Mouse (Mus musculus) erythroblast, embryonic 14.5 days (primary cell): ENCODE measurements around the gene Nkx6-1. TPM values are rescaled to one million over a fixed set of nuclear protein-coding genes. Genes with fewer than 3 reads are reported as not detected.

Experiments
- H3K27me3 ChIP-seq: 2 replicates; pipeline ENCODE4 v1.6.1; 2012; ENCODE audit warnings: inconsistent platforms; ENCODE audit not compliant: control insufficient read depth
- H3K36me3 ChIP-seq: 2 replicates; pipeline ENCODE4 v1.6.1; 2012; ENCODE audit warnings: mild to moderate bottlenecking, inconsistent platforms; ENCODE audit not compliant: control insufficient read depth
- H3K4me1 ChIP-seq: 2 replicates; pipeline ENCODE4 v1.6.1; 2012; ENCODE audit warnings: inconsistent platforms; ENCODE audit not compliant: control insufficient read depth
- H3K4me3 ChIP-seq: replicated peaks from 2 replicates; pipeline ENCODE3; 2012; ENCODE audit warnings: moderate library complexity, mild to moderate bottlenecking, inconsistent platforms
- H3K9me3 ChIP-seq: 2 replicates; pipeline ENCODE4 v1.6.1; 2012; ENCODE audit warnings: low read length, inconsistent platforms, mixed read lengths; ENCODE audit not compliant: control insufficient read depth
- GATA1 ChIP-seq: IDR thresholded peaks from 2 replicates; pipeline ENCODE4 v1.6.1; 2012; ENCODE audit warnings: low read length, inconsistent platforms, mixed read lengths
- TAL1 ChIP-seq: IDR thresholded peaks from 3 replicates; pipeline ENCODE4 v1.6.1; 2012; ENCODE audit warnings: low read length, inconsistent platforms, mixed read lengths
- polyA plus RNA-seq: library from polyadenylated mRNA; stranded (reverse); fragments of >175 nt; gene quantifications from 2 replicates; pipeline ENCODE4 v1.2.3, GENCODE M21; 2012

The Nkx6-1 gene
- polyA plus RNA-seq, 1 experiment: not detected

GRCm38 (mm10) chr5:101647726-101648686, 16.8 kb downstream of the Nkx6-1 start:
- peaks cover 37% of the 10 kb centered on the region for H3K27me3 ChIP-seq
- H3K4me1 ChIP-seq: no peaks in the 10 kb centered on the region
- no peak overlapping the region for H3K4me3 ChIP-seq
- TF ChIP-seq GATA1: no peak
- no peak for TF ChIP-seq TAL1
- no peaks in the 10 kb centered on the region; the same call in 1 of the 2 replicates for H3K9me3 ChIP-seq
- H3K36me3 ChIP-seq: no peaks in the 10 kb centered on the region

- TF ChIP-seq GATA1 (no peak), TAL1 (no peak)
- Histone ChIP-seq H3K27me3 (peaks cover 36% of the 10 kb centered on the region), H3K4me1 (no peaks in the 10 kb centered on the region), H3K36me3 (no peaks in the 10 kb centered on the region), H3K4me3 (no peak overlapping the region), H3K9me3 (no peaks in the 10 kb centered on the region; the same call in 1 of the 2 replicates)
Measured at GRCm38 (mm10) chr5:101646961-101647575, 17.7 kb downstream of the Nkx6-1 start.

DNA sequence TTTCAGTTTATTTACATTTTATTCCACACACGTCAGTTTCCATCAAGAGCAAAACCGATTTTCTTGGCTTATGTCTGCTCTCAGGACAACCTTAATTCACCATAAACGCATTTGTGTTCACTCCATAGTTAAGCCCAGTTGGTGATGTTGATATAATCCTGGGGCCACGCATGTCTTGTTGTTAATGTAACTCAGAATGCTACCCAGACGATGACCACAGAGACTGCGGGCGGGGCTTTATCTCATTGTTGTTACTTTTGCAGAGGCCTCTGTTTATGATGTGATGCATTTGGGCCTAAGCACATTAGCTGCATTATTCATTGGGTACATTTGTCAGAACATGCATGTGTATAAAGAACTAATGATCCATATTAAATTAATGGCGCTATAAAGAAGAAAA, 19.7 kb downstream of the Nkx6-1 start:
- no peak overlapping the region for H3K4me3 ChIP-seq
- H3K4me1 ChIP-seq: no peaks in the 10 kb centered on the region
- TF ChIP-seq GATA1 (no peak), TAL1 (no peak)
- no peaks in the 10 kb centered on the region; the same call in 1 of the 2 replicates for H3K9me3 ChIP-seq
- H3K36me3 ChIP-seq: no peaks in the 10 kb centered on the region
- H3K27me3 ChIP-seq: peaks cover 34% of the 10 kb centered on the region

DNA sequence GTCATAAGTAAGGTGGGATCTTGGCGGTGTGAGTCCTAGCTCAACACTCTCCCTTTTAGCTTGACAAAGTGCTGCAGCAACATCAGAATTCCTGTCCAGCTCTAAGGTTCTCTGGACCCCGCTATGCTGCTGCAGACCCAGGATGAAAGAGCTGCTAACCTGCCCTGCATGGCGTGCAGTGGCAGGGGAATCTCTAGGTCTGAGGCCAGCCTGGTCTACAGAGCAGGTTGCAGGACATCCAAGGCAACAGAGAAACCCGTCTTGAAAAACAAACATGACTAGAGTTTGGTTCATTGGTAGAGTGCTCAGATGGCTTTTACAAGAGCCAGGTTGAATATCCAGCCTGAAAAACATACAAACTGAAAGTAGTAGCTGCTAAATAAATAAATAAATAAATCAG, 26.7 kb downstream of the Nkx6-1 start:
- Histone ChIP-seq H3K4me1 (no peaks in the 10 kb centered on the region), H3K36me3 (no peaks in the 10 kb centered on the region), H3K27me3 (no peaks in the 10 kb centered on the region), H3K4me3 (no peak overlapping the region), H3K9me3 (peaks cover 8% of the 10 kb centered on the region)
- TF ChIP-seq TAL1 (no peak), GATA1 (no peak)

Other genes with a start within 250 kb of the Nkx6-1 start
- gene Cds1, start 100.1 kb upstream of the Nkx6-1 start, polyA plus RNA-seq: not detected in 2 replicates